Mouse (Mus musculus) G1E (cell line): Measurements from ENCODE around the gene Eng.

Experiments used
- CTCF ChIP-seq: IDR thresholded peaks from 2 replicates; pipeline ENCODE4 v1.5.1; 2012; ENCODE audit warnings: low read depth, low read length, inconsistent platforms, mixed read lengths
- GATA1 ChIP-seq: IDR thresholded peaks from 2 replicates; pipeline ENCODE4 v1.6.1; 2012; ENCODE audit warnings: borderline replicate concordance, low read length, inconsistent platforms, mixed read lengths
- GATA2 ChIP-seq: IDR thresholded peaks from 2 replicates; pipeline ENCODE4 v1.6.1; 2012; ENCODE audit warnings: low read depth, low read length, inconsistent platforms, borderline replicate concordance
- POLR2AphosphoS5 ChIP-seq: IDR thresholded peaks from 2 replicates; pipeline ENCODE4 v1.6.1; 2012; ENCODE audit warnings: low read depth, low read length, inconsistent platforms; ENCODE audit not compliant: insufficient replicate concordance
- TAL1 ChIP-seq: conservative IDR thresholded peaks from 2 replicates; pipeline ENCODE4 v1.6.1; 2012; ENCODE audit warnings: low read depth, low read length, inconsistent platforms, mixed read lengths

DNA sequence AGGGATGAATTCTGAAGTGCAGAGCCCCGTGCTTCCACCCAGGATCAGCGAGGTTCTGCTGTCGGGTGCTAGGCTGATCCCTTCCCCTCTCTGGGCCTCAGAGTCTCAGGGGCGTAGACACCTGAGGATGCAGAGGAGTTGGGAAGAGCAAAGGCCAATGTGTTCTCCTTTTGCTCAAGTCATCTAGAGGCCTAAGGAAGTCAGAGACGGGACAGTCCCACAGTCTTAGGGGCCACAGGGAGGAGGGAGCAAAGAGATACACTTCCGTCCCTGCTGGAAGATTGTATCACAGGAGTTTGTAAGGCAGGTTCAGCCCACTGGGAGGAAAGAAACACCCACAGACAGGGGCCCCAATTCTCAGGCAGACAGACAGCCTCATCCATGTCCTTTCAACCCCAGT is 75.7 kb downstream of the Eng start:
- TF ChIP-seq GATA1 (no peak), CTCF (no peak), TAL1 (no peak), GATA2 (no peak), POLR2AphosphoS5 (no peak)
